Mouse (Mus musculus) lung, postnatal 0 days (tissue): ENCODE results near the gene Clybl.

Experiments
- CTCF ChIP-seq: IDR thresholded peaks from 2 replicates; pipeline ENCODE4 v1.5.1; 2016; ENCODE audit warnings: antibody characterized with exemption, mild to moderate bottlenecking
- EP300 ChIP-seq: IDR thresholded peaks from 2 replicates; pipeline ENCODE4 v1.6.1; 2016; ENCODE audit warnings: antibody characterized with exemption, mild to moderate bottlenecking, control low read depth

DNA sequence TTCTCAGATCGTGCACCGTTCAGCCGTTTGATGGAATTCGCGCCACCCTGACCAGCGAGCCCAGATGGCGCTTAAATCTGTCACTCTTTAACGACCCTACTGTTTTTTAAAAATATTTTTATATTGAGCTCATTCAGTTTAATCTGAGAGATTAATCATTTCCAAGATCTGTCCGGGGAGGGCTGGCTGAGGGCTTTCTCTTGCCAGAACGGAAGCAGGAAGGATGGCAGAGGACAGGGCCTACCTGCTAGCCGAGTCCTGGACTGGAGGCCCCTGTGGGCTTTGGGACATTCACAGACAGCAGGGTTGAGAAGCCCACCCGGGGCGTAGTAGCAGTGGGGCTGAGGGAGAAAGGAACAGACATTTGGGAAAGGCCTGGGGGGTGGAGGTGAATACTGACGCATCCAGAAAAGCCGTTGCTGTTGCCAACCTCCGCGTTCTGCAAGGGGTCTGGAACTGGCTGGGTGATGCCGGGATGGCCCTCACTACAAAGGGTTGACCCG, 51.8 kb downstream of the Clybl start:
- TF ChIP-seq EP300 (no peak), CTCF (no peak)
